Mouse (Mus musculus) gastrocnemius, adult 18-20 months (tissue): ENCODE results near the gene Asz1. TPM values are rescaled to one million over a fixed set of nuclear protein-coding genes. Genes with fewer than 3 reads are reported as not detected.

Experiments used
- DNase-seq: peaks from one replicate; pipeline ENCODE4 v3.0.0; 2021; ENCODE audit warnings: low spot score
- long read RNA-seq, 2 experiments: library from polyadenylated mRNA; stranded (forward); transcript quantifications; one replicate each; pipeline ENCODE4 v2.0.0; 2021
- total RNA-seq, 2 experiments: library from RNA; stranded (reverse); gene quantifications; 2 replicates each; pipeline ENCODE4 v1.2.3; 2021

The Asz1 gene
- not detected for total RNA-seq
- long read RNA-seq, experiment 1: 0 reads
- long read RNA-seq, experiment 2: 0 reads

GRCm38 (mm10) chr6:18108934-18109333 is at the start of gene Asz1:
Asz1 (minus strand) TSS chr6:18109061.
- no peak for DNase-seq

- peak; percentile 10 for DNase-seq
Observed at GRCm38 (mm10) chr6:18153031-18153430, 44.2 kb upstream of the Asz1 start.

GRCm38 (mm10) chr6:18135246-18135645 is 26.4 kb upstream of the Asz1 start:
- DNase-seq: no peak

GRCm38 (mm10) chr6:18128059-18128458 is 19.2 kb upstream of the Asz1 start:
- no peak for DNase-seq

GRCm38 (mm10) chr6:18127206-18127983 is 18.5 kb upstream of the Asz1 start:
- DNase-seq: no peak

- no peak for DNase-seq
Observed at GRCm38 (mm10) chr6:18096861-18097260, 12.0 kb downstream of the Asz1 start.

GRCm38 (mm10) chr6:18089098-18089497 is 19.8 kb downstream of the Asz1 start:
- DNase-seq: no peak

GRCm38 (mm10) chr6:18087160-18087804 is 21.6 kb downstream of the Asz1 start:
- no peak for DNase-seq

- DNase-seq: no peak
Observed at GRCm38 (mm10) chr6:18078615-18079014, 30.2 kb downstream of the Asz1 start.

- no peak for DNase-seq
Observed at GRCm38 (mm10) chr6:18076986-18077385, 31.9 kb downstream of the Asz1 start.

GRCm38 (mm10) chr6:18076577-18076976 is 32.3 kb downstream of the Asz1 start:
- DNase-seq: no peak

- DNase-seq: no peak
Observed at GRCm38 (mm10) chr6:18057899-18058298, 51.0 kb downstream of the Asz1 start.

GRCm38 (mm10) chr6:18051702-18052101 is 57.2 kb downstream of the Asz1 start:
- DNase-seq: no peak

GRCm38 (mm10) chr6:18044299-18044698 is 64.6 kb downstream of the Asz1 start:
- no peak for DNase-seq

- DNase-seq: no peak
Observed at GRCm38 (mm10) chr6:18043172-18043571, 65.7 kb downstream of the Asz1 start.

GRCm38 (mm10) chr6:18032271-18032670 is 76.6 kb downstream of the Asz1 start:
- no peak for DNase-seq

- DNase-seq: peak; percentile 46
Observed at GRCm38 (mm10) chr6:18031509-18032010, 77.3 kb downstream of the Asz1 start.

GRCm38 (mm10) chr6:18030868-18031508 is 77.9 kb downstream of the Asz1 start:
- DNase-seq: no peak

- no peak for DNase-seq
Observed at GRCm38 (mm10) chr6:18029746-18030656, 78.9 kb downstream of the Asz1 start, which contains the start of gene Wnt2. Wnt2 (minus strand) TSS chr6:18030585.

GRCm38 (mm10) chr6:18024133-18024794 is 84.6 kb downstream of the Asz1 start:
- DNase-seq: no peak
